Mouse (Mus musculus) midbrain, embryonic 11.5 days (tissue): ENCODE results near the gene Hoxd8. TPM values are rescaled to one million over a fixed set of nuclear protein-coding genes. Genes with fewer than 3 reads are reported as not detected.

Experiments
- ATAC-seq: fragments of 200-750 bp; cut with Nextera tagmentation; 2 replicates; pipeline ENCODE4 v1.8.0; 2017; ENCODE audit warnings: moderate TSS enrichment, moderate library complexity; ENCODE audit not compliant: low FRiP score
- DNase-seq: peaks from one replicate; pipeline ENCODE4 v3.0.0; 2015; ENCODE audit warnings: low spot score; ENCODE audit errors: missing footprints
- H3K27ac ChIP-seq: fragments of 300-500 bp; sonication (generic); 2 replicates; pipeline ENCODE4 v1.5.1; 2014; ENCODE audit warnings: low read depth, low read length
- H3K27me3 ChIP-seq: fragments of 300-500 bp; sonication (generic); 2 replicates; pipeline ENCODE4 v1.6.1; 2014; ENCODE audit warnings: mild to moderate bottlenecking, low read length, moderate library complexity, mixed read lengths; ENCODE audit not compliant: control insufficient read depth, insufficient read depth
- H3K36me3 ChIP-seq: fragments of 300-500 bp; sonication (generic); 2 replicates; pipeline ENCODE4 v1.6.1; 2014; ENCODE audit warnings: mild to moderate bottlenecking, low read length, moderate library complexity, mixed read lengths; ENCODE audit not compliant: control insufficient read depth, insufficient read depth
- H3K4me1 ChIP-seq: fragments of 300-500 bp; sonication (generic); 2 replicates; pipeline ENCODE4 v1.6.1; 2014; ENCODE audit warnings: low read length; ENCODE audit not compliant: control insufficient read depth, insufficient read depth
- H3K4me2 ChIP-seq: fragments of 300-500 bp; sonication (generic); 2 replicates; pipeline ENCODE4 v1.6.1; 2014; ENCODE audit warnings: mild to moderate bottlenecking, moderate library complexity
- H3K4me3 ChIP-seq: fragments of 300-500 bp; sonication (generic); 2 replicates; pipeline ENCODE4 v1.5.1; 2014; ENCODE audit warnings: low read depth, low read length
- H3K9ac ChIP-seq: fragments of 300-500 bp; sonication (generic); 2 replicates; pipeline ENCODE4 v1.6.1; 2014; ENCODE audit warnings: low read length
- H3K9me3 ChIP-seq: fragments of 300-500 bp; sonication (generic); 2 replicates; pipeline ENCODE4 v1.6.1; 2016; ENCODE audit warnings: low read length; ENCODE audit not compliant: control insufficient read depth
- WGBS: fragments of 180-500 bp; shearing (Covaris S2); extraction: QIAGEN DNeasy Blood & Tissue Kit; methylation state at CpG from one replicate; pipeline ENCODE4 v1.1.7; 2014; 5-methylcytosine and 5-hydroxymethylcytosine counted together
- polyA plus RNA-seq: library from polyadenylated mRNA; unstranded; fragments of >200 nt; fragmentation: Nextera tagmentation; extraction: Ambion mirVana; gene quantifications from 2 replicates; pipeline ENCODE4 v1.2.1, GENCODE M21; 2014

The Hoxd8 gene
- polyA plus RNA-seq, 1 experiment from 2014 or later, result 0.11 TPM

DNA sequence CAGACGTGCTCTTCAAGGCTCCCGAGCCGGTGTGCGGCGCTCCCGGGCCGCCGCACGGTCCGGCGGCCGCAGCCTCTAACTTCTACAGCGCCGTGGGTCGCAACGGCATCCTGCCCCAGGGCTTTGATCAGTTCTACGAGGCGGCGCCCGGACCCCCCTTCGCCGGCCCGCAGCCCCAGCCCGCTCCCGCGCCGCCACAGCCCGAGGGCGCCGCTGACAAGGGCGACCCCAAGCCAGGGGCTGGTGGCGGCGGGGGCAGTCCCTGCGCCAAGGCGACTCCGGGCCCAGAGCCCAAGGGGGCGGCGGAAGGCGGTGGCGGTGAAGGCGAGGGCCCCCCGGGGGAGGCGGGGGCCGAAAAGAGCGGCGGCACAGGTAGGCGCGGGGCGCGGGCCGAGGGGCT is 21.6 kb upstream of the Hoxd8 start:
- no peaks in the 10 kb centered on the region for H3K9me3 ChIP-seq
- H3K9ac ChIP-seq, result no peak overlapping the region
- H3K4me2 ChIP-seq, result 0 out of 2 replicates have a peak overlapping the region, but pooled peaks have one; percentile 17
- ATAC-seq (no peak), DNase-seq (no peak)
- WGBS, result 1% methylated on average over 38 of the region's 51 CpGs
- peaks cover 98% of the 10 kb centered on the region for H3K27me3 ChIP-seq
- no peak overlapping the region for H3K27ac ChIP-seq
- no peaks in the 10 kb centered on the region for H3K36me3 ChIP-seq
- H3K4me1 ChIP-seq, result peaks cover 5% of the 10 kb centered on the region; the same call in 1 of the 2 replicates
- H3K4me3 ChIP-seq, result no peak overlapping the region

DNA sequence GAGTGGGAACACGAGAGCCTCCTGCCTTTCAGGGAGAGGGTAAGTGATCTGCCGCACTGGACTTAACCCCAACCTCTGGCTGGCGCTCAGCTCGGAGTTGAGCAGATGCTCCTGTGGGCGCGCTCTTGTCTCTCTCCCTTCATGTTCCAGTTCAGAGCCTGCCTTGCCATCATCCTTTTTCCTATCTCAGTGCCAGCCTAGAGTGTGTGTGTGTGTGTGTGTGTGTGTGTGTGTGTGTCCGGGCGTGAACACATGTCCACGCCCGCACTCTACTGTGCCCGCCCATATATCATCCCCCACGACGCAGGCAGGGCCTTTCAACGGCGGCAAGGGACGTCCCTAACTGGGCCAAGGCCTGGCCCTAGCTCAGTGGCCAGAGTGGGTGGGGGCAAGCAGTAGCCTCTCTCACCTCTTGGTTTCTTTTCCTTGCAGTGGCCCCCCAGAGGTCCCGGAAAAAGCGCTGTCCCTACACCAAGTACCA is 20.9 kb upstream of the Hoxd8 start:
- H3K36me3 ChIP-seq, result no peaks in the 10 kb centered on the region
- H3K9ac ChIP-seq, result no peak overlapping the region
- peaks cover 98% of the 10 kb centered on the region for H3K27me3 ChIP-seq
- under 1% methylated on average over 18 of the region's 18 CpGs for WGBS
- peak; percentile 94 for DNase-seq
- no peak overlapping the region for H3K4me3 ChIP-seq
- H3K4me1 ChIP-seq, result peaks cover 5% of the 10 kb centered on the region; the same call in 1 of the 2 replicates
- H3K9me3 ChIP-seq, result no peaks in the 10 kb centered on the region
- ATAC-seq, result no peak
- no peak overlapping the region for H3K4me2 ChIP-seq
- H3K27ac ChIP-seq, result no peak overlapping the region

DNA sequence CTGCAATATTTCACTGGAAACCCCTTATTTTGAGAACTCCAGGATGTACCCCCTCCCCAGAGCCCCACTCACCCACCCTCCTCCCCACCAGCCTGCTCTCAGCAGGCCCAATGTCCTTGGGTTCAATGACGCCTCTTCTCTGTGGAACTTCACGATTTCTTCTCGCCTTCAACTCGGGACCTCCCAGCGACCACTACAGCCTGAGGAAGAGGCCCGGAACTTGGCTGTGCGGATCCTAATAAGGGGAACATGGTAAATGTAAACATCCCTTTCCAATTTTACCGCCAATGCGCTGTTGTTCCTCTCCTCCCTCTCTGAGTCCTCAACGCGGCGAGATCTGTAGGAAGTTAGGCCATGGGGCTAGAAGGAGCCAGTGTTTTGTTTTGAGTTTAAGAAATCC is 20.3 kb upstream of the Hoxd8 start:
- ATAC-seq (no peak), DNase-seq (peak; percentile 93)
- Histone ChIP-seq H3K27me3 (peaks cover 98% of the 10 kb centered on the region), H3K4me3 (no peak overlapping the region), H3K9me3 (no peaks in the 10 kb centered on the region), H3K9ac (no peak overlapping the region), H3K27ac (no peak overlapping the region), H3K4me1 (peaks cover 5% of the 10 kb centered on the region; the same call in 1 of the 2 replicates), H3K4me2 (no peak overlapping the region), H3K36me3 (no peaks in the 10 kb centered on the region)
- 0% methylated on average over 12 of the region's 12 CpGs for WGBS

DNA sequence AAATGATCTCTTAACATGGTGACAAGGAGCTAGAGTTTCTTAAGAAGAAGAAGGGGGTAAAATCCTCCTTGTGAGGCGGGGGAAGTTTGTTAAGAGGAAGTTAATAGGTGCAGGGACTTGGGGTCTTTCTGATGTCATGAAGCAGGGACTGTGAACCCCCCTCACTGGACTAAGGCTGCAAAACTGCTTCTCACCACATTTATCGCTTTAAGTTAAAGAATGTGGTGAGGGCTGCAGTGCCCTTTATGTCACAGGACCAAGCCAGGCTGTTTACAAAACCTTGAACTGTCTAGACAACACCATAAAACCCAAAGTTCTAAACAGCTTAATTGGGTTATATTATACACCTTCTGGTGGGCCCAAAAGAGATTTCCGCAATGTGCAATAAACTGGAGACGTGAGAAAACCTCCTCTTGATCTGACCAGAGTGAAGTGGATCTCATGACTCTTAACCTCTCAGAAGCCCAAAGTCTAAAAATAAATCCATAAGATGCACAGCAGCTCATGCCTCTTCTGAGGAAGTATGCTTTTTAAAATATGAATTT is 19.3 kb upstream of the Hoxd8 start:
- no peaks in the 10 kb centered on the region for H3K9me3 ChIP-seq
- no peaks in the 10 kb centered on the region for H3K36me3 ChIP-seq
- WGBS, result 7% methylated on average over 4 of the region's 4 CpGs
- H3K9ac ChIP-seq, result no peak overlapping the region
- H3K27ac ChIP-seq, result no peak overlapping the region
- no peak overlapping the region for H3K4me3 ChIP-seq
- H3K27me3 ChIP-seq, result peaks cover 98% of the 10 kb centered on the region
- H3K4me1 ChIP-seq, result peaks cover 5% of the 10 kb centered on the region; the same call in 1 of the 2 replicates
- ATAC-seq (no peak), DNase-seq (peak; percentile 92)
- H3K4me2 ChIP-seq, result no peak overlapping the region

DNA sequence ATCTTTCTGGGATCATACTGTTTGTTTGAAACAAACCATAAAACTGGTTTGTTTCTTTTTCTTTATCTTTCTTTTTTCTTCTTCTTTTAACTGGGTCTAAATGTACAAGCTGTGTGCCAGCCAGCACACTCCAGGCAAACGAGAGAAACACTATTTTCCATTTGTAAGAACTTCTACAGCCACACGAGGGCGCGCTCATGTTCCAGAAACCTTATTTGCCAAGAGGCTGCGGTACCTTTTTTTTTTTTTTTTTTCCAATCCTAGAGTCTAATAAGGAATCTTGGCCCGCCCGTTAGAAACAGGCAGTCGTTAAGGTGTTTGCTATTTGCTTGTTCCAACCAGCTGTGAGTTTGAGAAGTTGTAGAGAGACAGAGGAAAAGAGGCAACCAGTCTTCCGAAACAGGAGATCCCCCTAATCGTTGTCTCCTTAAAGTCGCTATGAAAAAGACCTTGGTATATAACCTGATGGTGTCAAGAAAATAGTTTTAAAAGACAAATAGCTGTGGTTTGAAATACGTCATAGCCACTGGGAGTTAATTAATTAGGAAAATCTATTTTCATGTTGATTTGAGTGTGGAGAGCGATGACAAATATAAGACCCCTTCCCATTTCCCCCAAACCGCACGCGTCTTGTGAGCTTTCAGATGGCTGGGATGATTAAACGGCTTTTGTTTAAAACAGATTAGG is 18.0 kb upstream of the Hoxd8 start:
- DNase-seq, result peak; percentile 95
- no peak overlapping the region for H3K4me2 ChIP-seq
- H3K9ac ChIP-seq, result no peak overlapping the region

DNA sequence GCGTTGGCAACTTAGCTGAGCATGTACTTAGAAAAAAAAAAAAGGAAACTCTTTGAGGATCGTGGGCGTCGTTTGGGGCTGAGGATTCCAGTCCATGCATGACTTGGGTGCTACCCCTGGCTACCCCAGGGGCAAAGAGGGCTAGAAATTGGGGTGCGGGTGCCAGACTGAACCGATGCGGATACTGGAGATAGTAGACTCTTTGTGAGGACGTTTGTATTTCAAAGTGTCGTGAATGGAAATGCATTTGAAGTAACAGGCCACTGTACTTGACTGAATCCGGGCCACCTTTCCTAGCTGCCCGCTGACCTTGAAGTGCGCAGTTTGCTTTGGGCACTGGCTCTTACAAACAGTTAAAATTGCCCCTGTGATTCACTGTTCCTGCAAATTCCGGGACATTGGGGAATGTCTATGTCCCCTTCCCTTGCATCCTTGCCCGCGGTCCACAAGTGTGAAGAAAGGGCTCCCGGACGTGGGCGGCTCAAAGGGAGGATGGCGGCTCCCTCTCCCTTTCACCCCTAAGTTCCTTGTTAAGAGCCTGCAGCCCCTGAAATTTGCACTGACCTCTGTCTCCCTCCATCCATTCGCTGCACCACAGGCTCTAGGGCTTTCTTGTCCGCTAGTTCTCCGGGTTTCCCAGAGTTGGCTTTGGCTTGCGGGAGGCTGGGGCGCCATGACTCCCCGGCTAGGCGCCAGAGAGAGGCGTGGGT is 17.3 kb upstream of the Hoxd8 start:
- no peak overlapping the region for H3K27ac ChIP-seq

More for the DNA sequence above, 18.0 kb upstream of the Hoxd8 start:
- no peaks in the 10 kb centered on the region for H3K36me3 ChIP-seq
- H3K27me3 ChIP-seq, result peaks cover 94% of the 10 kb centered on the region
- H3K4me3 ChIP-seq, result no peak overlapping the region
- no peak for ATAC-seq
- H3K9me3 ChIP-seq, result no peaks in the 10 kb centered on the region
- 5% methylated on average over 17 of the region's 17 CpGs for WGBS
- peaks cover 10% of the 10 kb centered on the region for H3K4me1 ChIP-seq
- no peak overlapping the region for H3K27ac ChIP-seq

DNA sequence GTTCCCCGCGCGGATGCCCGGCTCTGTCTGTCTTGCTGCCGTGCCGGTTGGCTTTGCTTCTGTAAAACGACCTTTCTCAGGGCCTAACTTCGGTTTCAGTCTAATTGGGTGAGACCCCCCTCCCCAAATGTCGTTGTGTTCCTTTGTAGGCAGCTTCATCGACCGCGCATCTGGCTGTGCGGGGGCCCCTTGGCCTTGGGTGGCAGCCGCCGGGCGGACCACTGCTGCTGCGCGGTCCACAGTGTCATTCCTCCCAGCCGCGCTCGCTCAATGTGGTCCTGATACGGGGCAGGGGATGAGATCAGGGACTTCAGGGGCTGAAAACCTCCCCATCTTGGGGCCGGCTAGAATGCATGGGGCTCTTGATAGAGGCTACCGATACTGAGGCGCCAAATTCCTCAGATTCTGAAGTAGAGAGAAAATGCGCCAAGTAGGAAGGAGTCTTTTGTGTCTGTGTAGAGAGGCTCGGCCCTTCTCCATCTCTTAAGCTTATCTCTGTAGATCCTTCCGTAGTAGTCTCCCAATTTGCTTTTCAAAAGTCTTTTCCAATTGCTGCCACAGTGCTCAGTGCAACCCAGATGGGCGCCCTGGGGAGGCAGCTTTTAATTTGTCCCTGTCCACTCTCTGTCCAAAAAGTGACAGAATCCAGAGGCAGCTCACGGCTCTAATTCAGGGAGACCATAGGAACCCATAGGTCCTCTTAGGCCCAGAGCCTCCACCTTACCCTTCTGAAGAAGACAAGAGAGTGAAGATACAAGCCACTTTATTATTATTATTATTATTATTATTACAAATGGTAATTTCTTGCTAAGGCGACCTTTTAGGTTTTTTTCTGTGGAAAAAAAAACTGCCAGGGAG is 16.5 kb upstream of the Hoxd8 start:
- Histone ChIP-seq H3K9ac (no peak overlapping the region), H3K36me3 (no peaks in the 10 kb centered on the region), H3K4me3 (no peak overlapping the region), H3K4me1 (peaks cover 6% of the 10 kb centered on the region; the same call in 1 of the 2 replicates), H3K27ac (no peak overlapping the region), H3K9me3 (no peaks in the 10 kb centered on the region), H3K4me2 (no peak overlapping the region), H3K27me3 (peaks cover 94% of the 10 kb centered on the region)
- under 1% methylated on average over 31 of the region's 31 CpGs for WGBS
- ATAC-seq (no peak), DNase-seq (peak; percentile 95)

More for the DNA sequence above, 17.3 kb upstream of the Hoxd8 start:
- H3K9ac ChIP-seq, result no peak overlapping the region
- WGBS, result 1% methylated on average over 27 of the region's 27 CpGs
- no peaks in the 10 kb centered on the region for H3K36me3 ChIP-seq
- H3K4me1 ChIP-seq, result peaks cover 6% of the 10 kb centered on the region
- no peak overlapping the region for H3K4me2 ChIP-seq
- no peaks in the 10 kb centered on the region for H3K9me3 ChIP-seq
- DNase-seq (peak; percentile 95), ATAC-seq (no peak)
- no peak overlapping the region for H3K4me3 ChIP-seq
- peaks cover 94% of the 10 kb centered on the region for H3K27me3 ChIP-seq

DNA sequence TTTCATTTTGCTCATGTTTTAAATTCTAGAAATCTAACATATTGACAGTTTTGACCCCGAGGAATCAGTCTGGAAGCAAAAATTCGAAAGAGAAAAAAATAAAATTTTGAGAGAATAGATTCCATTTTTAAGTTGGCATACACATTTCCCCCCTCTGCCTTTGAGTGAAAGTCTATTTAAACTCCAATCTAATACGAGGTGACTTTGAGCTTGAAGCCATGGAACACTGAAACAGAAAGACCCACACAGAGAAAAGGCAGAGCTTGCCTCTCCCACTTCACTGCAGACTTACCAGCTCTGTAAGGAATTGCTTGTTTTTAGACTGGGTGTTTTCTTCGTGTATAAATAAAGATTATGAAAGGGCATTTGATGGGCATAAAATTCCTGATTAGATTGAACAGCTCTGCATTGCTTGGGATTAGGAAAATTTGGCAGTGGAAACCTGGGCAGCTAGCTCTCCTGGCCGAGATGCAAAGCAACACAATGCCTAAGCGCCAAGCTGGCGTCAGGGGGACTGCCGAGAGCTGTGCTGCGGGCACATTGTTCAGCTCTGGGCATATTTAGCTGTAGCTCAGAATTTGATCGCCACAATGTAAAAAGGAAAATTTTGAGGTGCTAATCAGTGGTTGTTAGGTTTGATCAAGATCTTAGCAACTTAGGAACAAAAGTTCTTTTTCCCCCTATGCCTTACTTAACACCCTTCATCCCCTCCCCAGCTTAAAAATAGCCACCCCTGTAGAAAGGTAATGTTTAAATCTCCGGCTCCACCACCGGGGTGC is 15.4 kb upstream of the Hoxd8 start:
- H3K36me3 ChIP-seq, result no peaks in the 10 kb centered on the region
- WGBS, result 4% methylated on average over 12 of the region's 12 CpGs
- H3K9ac ChIP-seq, result no peak overlapping the region
- no peak overlapping the region for H3K4me3 ChIP-seq
- H3K27ac ChIP-seq, result no peak overlapping the region
- H3K27me3 ChIP-seq, result peaks cover 94% of the 10 kb centered on the region
- no peak overlapping the region for H3K4me2 ChIP-seq
- ATAC-seq, result no peak
- peak; percentile 95 for DNase-seq
- H3K4me1 ChIP-seq, result peaks cover 6% of the 10 kb centered on the region; the same call in 1 of the 2 replicates
- no peaks in the 10 kb centered on the region for H3K9me3 ChIP-seq
